Mouse (Mus musculus) heart, postnatal 36 days (tissue): Measurements from ENCODE around the gene Kiss1r. TPM values are rescaled to one million over a fixed set of nuclear protein-coding genes. Genes with fewer than 3 reads are reported as not detected.
A peak's percentile ranks its signal among the peaks of the same experiment; 100 is the strongest.
"Not testable (repeated sequence)": the region's sequence is repeated elsewhere in the genome, so short reads cannot be mapped to it uniquely, and the experiment has no call there.

Source experiments
- DNase-seq, 2 experiments: peaks; one replicate each; pipeline ENCODE4 v3.0.0; 2021 to 2022
- intact Hi-C: fragments of 180-260 bp; cut with DNase I; formaldehyde crosslinking; loops from one replicate; pipeline ENCODE4 v1.15.1; 2025
- total RNA-seq, 2 experiments: library from RNA; stranded (reverse); gene quantifications; 2 replicates each; pipeline ENCODE4 v1.2.3; 2021

The Kiss1r gene
- total RNA-seq: under 1 TPM; 0.17 to 0.38 TPM

- intact Hi-C loops: no loop called here
- peak; percentile 91 to 92 for DNase-seq
Measured at GRCm38 (mm10) chr10:79916808-79917531, at the start of gene Kiss1r. Gene Kiss1r (plus strand): TSS chr10:79916971.

GRCm38 (mm10) chr10:79871845-79872244 lies 44.9 kb upstream of the Kiss1r start:
- no peak for DNase-seq
- intact Hi-C loops: no loop called here

- intact Hi-C loops: no loop called here
- no peak for DNase-seq
Measured at GRCm38 (mm10) chr10:79872862-79873261, 43.9 kb upstream of the Kiss1r start.

- intact Hi-C loops: no loop called here
- DNase-seq: no peak
Measured at GRCm38 (mm10) chr10:79873313-79873712, 43.5 kb upstream of the Kiss1r start.

- intact Hi-C loops: no loop called here
- no peak for DNase-seq
Measured at GRCm38 (mm10) chr10:79873715-79874289, 43.0 kb upstream of the Kiss1r start.

- no peak for DNase-seq
- intact Hi-C loops: no loop called here
Measured at GRCm38 (mm10) chr10:79874290-79874862, 42.4 kb upstream of the Kiss1r start, which contains the start of the genes Prtn3 and Plppr3. Gene Prtn3 (plus strand): TSS chr10:79874476. Gene Plppr3 (minus strand): TSS chr10:79874634.

- intact Hi-C loops: no loop called here
- DNase-seq: no peak
Measured at GRCm38 (mm10) chr10:79877174-79877573, 39.6 kb upstream of the Kiss1r start.

- intact Hi-C loops: no loop called here
- DNase-seq: peak in 1 of 2 experiments; percentile 60
Measured at GRCm38 (mm10) chr10:79877757-79878156, 39.0 kb upstream of the Kiss1r start.

- no peak for DNase-seq
- intact Hi-C loops: no loop called here
Measured at GRCm38 (mm10) chr10:79879527-79879926, 37.2 kb upstream of the Kiss1r start.

GRCm38 (mm10) chr10:79880721-79881120 lies 36.0 kb upstream of the Kiss1r start:
- DNase-seq: no peak
- intact Hi-C loops: no loop called here

- intact Hi-C loops: loop anchor here (2.0 kb wide), 2 partner anchors 43 to 47 kb away; no protein-coding TSS in a partner anchor
- no peak for DNase-seq
Measured at GRCm38 (mm10) chr10:79881981-79882380, 34.8 kb upstream of the Kiss1r start.

GRCm38 (mm10) chr10:79883297-79884084 lies 33.3 kb upstream of the Kiss1r start:
- DNase-seq: peak; percentile 80 to 84
- intact Hi-C loops: loop anchor here (2.0 kb wide), 2 partner anchors 41 to 49 kb away; no protein-coding TSS in a partner anchor

- intact Hi-C loops: no loop called here
- DNase-seq: peak; percentile 66 to 73
Measured at GRCm38 (mm10) chr10:79884446-79884845, 32.3 kb upstream of the Kiss1r start.

GRCm38 (mm10) chr10:79884938-79885337 lies 31.8 kb upstream of the Kiss1r start:
- intact Hi-C loops, DNase-seq: not testable (repeated sequence)

- DNase-seq: no peak
- intact Hi-C loops: no loop called here
Measured at GRCm38 (mm10) chr10:79886054-79886453, 30.7 kb upstream of the Kiss1r start, which contains the start of gene Elane. Gene Elane (plus strand): TSS chr10:79886247.

GRCm38 (mm10) chr10:79886611-79887010 lies 30.2 kb upstream of the Kiss1r start:
- no peak for DNase-seq
- intact Hi-C loops: no loop called here

GRCm38 (mm10) chr10:79889386-79889785 lies 27.4 kb upstream of the Kiss1r start:
- intact Hi-C loops: no loop called here
- no peak for DNase-seq

GRCm38 (mm10) chr10:79890670-79891069 lies 26.1 kb upstream of the Kiss1r start, which contains the start of gene Cfd:
Gene Cfd (plus strand): TSS chr10:79890853.
- no peak for DNase-seq
- intact Hi-C loops: no loop called here

GRCm38 (mm10) chr10:79892451-79893118 lies 24.2 kb upstream of the Kiss1r start:
- intact Hi-C loops: loop anchor here (1.0 to 2.0 kb wide), 3 partner anchors 33 to 66 kb away; no protein-coding TSS in a partner anchor
- peak; percentile 78 to 83 for DNase-seq

GRCm38 (mm10) chr10:79896306-79896705 lies 20.5 kb upstream of the Kiss1r start:
- intact Hi-C loops: no loop called here
- DNase-seq: no peak
